ENCODE assay signal across 9 mouse cellular contexts in the genomic region with DNA sequence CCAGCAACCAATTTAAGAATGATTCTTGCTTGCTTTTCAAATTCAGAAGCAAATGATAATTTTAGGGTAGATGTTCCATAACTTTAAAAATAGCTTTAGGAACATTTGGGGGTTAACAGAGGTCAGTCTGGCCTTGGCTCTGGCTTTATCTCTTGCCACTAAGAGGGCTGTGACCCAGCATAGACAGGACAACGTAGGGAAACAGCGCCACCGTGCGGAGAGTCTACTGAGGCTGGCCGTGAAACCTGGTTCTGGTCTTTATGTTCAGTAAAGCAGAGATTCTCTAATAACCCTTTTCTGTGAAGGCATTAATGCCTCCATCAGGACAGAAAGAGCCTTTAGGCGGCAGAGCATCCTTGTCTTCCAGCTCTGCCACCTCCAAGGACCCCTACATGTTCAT. TPM values are rescaled to one million over a fixed set of nuclear protein-coding genes. Genes with fewer than 3 reads are reported as not detected.
DNase-seq lines count a peak whose midpoint lies in the region; TF ChIP-seq lines count a peak whose summit lies in the region.
"Had no signal": no experiment of that assay in that cellular context is flagged by ENCODE, and none has a peak within 500 bp of the region (broad histone marks: within the 10 kb centered on the region; RNA-seq: fewer than 3 reads in every experiment).

No protein-coding gene starts in this region.

- peaks cover 3% of the 10 kb centered on the region for H3K9me3 ChIP-seq in CH12.LX (replicated peaks; ENCODE audit: low read length)
- H3K9me3 ChIP-seq in heart, embryonic 10.5 days, result no peaks in the 10 kb centered on the region
- H3K9me3 ChIP-seq: limb, embryonic 15.5 days had no signal

- no peak for TF ChIP-seq POLR2A in CH12.LX (IDR thresholded peaks at IDR 0.05; ENCODE audit: low read depth, low read length)
- no peak for TF ChIP-seq POLR2A in lung, adult 2 months (IDR thresholded peaks at IDR 0.05; ENCODE audit: borderline replicate concordance, extremely low read depth, low read depth, low read length)

- TF ChIP-seq RAD21 in CH12.LX (IDR thresholded peaks at IDR 0.05; ENCODE audit: low read depth, low read length), result peak; percentile 98

- no peak overlapping the region for H3K4me3 ChIP-seq in CH12.LX (replicated peaks in 1 of 3; ENCODE audit: low read depth in 2 of 3, low read length in 2 of 3, poor library complexity in 1 of 3)
- H3K4me3 ChIP-seq in heart, embryonic 10.5 days, result no peak overlapping the region
- H3K4me3 ChIP-seq in lung, adult 2 months (replicated peaks; ENCODE audit: extremely low read depth, low read depth, low read length), result no peak overlapping the region
- H3K4me3 ChIP-seq: limb, embryonic 15.5 days had no signal

- in situ Hi-C loops in CH12.LX (cut with MboI; ENCODE audit: low pct_ligation_motif_present, low pct_unique_long_range_greater_than_20kb, low sequenced_read_pairs), result loop anchor here (10.0 kb wide), 2 partner anchors 52 to 222 kb away; no protein-coding TSS in a partner anchor

- H3K79me2 ChIP-seq in CH12.LX (replicated peaks; ENCODE audit: control insufficient read depth, extremely low read depth, insufficient read depth, poor library complexity, severe bottlenecking), result no peaks in the 10 kb centered on the region

- DNase-seq in CH12.LX (ENCODE audit: extremely low read depth), result peak; percentile 83
- DNase-seq in adipocyte (ENCODE audit: low spot score), result peak; percentile 81
- peak; percentile 94 for DNase-seq in embryo, embryonic 10 days (ENCODE audit: low spot score)
- DNase-seq in heart, embryonic 10.5 days (ENCODE audit: low spot score), result peak; percentile 94
- DNase-seq in layer of hippocampus, adult 11-12 months (ENCODE audit: low spot score), result peak; percentile 87
- peak; percentile 76 for DNase-seq in lung, adult 2 months
- DNase-seq in right cerebral cortex, postnatal 10 days (ENCODE audit: low spot score in 2 of 2), result peak; percentile 74 to 88
- DNase-seq in urinary bladder, postnatal 14 days (ENCODE audit: low spot score), result peak; percentile 81

- H3K4me1 ChIP-seq in CH12.LX (ENCODE audit: control insufficient read depth in 1 of 2, insufficient read depth in 2 of 2), result peaks cover 4 to 34% of the 10 kb centered on the region in 2 experiments; a peak in 3 of 4 replicates
- no peaks in the 10 kb centered on the region for H3K4me1 ChIP-seq in heart, embryonic 10.5 days
- no peaks in the 10 kb centered on the region for H3K4me1 ChIP-seq in lung, adult 2 months (ENCODE audit: control insufficient read depth, insufficient read depth, low read length)
- H3K4me1 ChIP-seq: limb, embryonic 15.5 days had no signal

- no peaks in the 10 kb centered on the region for H3K36me3 ChIP-seq in CH12.LX (replicated peaks in 1 of 2; ENCODE audit: control insufficient read depth in 1 of 2, insufficient read depth in 1 of 2, low read length in 1 of 2)
- H3K36me3 ChIP-seq in heart, embryonic 10.5 days, result no peaks in the 10 kb centered on the region
- H3K36me3 ChIP-seq: limb, embryonic 15.5 days had no signal

- no peaks in the 10 kb centered on the region for H3K27me3 ChIP-seq in CH12.LX (replicated peaks)
- H3K27me3 ChIP-seq in heart, embryonic 10.5 days (ENCODE audit: insufficient read depth, poor library complexity, severe bottlenecking), result no peaks in the 10 kb centered on the region
- H3K27me3 ChIP-seq: limb, embryonic 15.5 days had no signal

- WGBS in heart, embryonic 10.5 days, result 2% methylated on average over 6 of the region's 6 CpGs
- WGBS in lung, adult 2 months, result 5% methylated on average over 6 of the region's 6 CpGs

- H3K9ac ChIP-seq in CH12.LX (ENCODE audit: insufficient read depth, low read depth), result no peak overlapping the region
- H3K9ac ChIP-seq: limb, embryonic 15.5 days had no signal

- dilution Hi-C loops in CH12.LX (cut with MboI; ENCODE audit: extremely low pct_ligation_motif_present, extremely low pct_unique_long_range_greater_than_20kb, low sequenced_read_pairs), result no loop called here

- H3K27ac ChIP-seq in CH12.LX (ENCODE audit: insufficient read depth, low read depth), result no peak overlapping the region
- H3K27ac ChIP-seq in heart, embryonic 10.5 days, result no peak overlapping the region
- H3K27ac ChIP-seq: limb, embryonic 15.5 days had no signal

- TF ChIP-seq EP300 in CH12.LX (IDR thresholded peaks at IDR 0.05; ENCODE audit: low read length), result no peak

- peak; percentile 84 to 96 for TF ChIP-seq CTCF in CH12.LX (conservative IDR thresholded peaks at IDR 0.05 in 1 of 2, IDR thresholded peaks at IDR 0.05 in 1 of 2; ENCODE audit: low read depth in 2 of 2, low read length in 2 of 2)
- TF ChIP-seq CTCF in lung, adult 2 months (IDR thresholded peaks at IDR 0.05; ENCODE audit: insufficient read depth, low read length), result peak; percentile 89

- H3K4me2 ChIP-seq in CH12.LX (ENCODE audit: insufficient read depth, low read depth, poor library complexity, severe bottlenecking), result no peak overlapping the region; the same call in 1 of the 2 replicates
- H3K4me2 ChIP-seq: limb, embryonic 15.5 days had no signal

TF ChIP-seq in CH12.LX, 34 proteins besides CTCF, POLR2A, EP300 and RAD21:
- TF ChIP-seq NELFE (IDR thresholded peaks at IDR 0.05; ENCODE audit: low read depth, low read length) (no peak), MEF2A (IDR thresholded peaks at IDR 0.05; ENCODE audit: borderline replicate concordance, low read depth, low read length) (0 out of 2 replicates have a peak, but pooled peaks have one; percentile 15), SMC3 (IDR thresholded peaks at IDR 0.05; ENCODE audit: low read depth, low read length) (peak; percentile 98), JUND (conservative IDR thresholded peaks at IDR 0.05; ENCODE audit: low read depth, low read length) (no peak), ZC3H11A (IDR thresholded peaks at IDR 0.05; ENCODE audit: low read depth, low read length) (peak; percentile 88)

RNA-seq across cellular contexts. Expression of gene Trem2, which starts 9.3 kb away (rescaled TPM):
- total RNA-seq in CH12.LX (2012; rRNA removed) (not detected in 2 replicates), CH12.LX (2014; rRNA removed) (not detected in 2 replicates)
- not detected in 2 replicates for polyA plus RNA-seq in CH12.LX (2012; ENCODE audit: insufficient read length, low read depth)
- polyA plus RNA-seq in heart, embryonic 10.5 days (2016; fragmentation: Nextera tagmentation; extraction: Ambion mirVana), result 0.36 and 1.2 TPM in 2 replicates
- polyA plus RNA-seq in lung, adult 2 months (2012; rRNA removed), result 6.9 and 7.8 TPM in 2 replicates

RNA-seq across cellular contexts. Expression of gene B430306N03Rik, which starts 20.9 kb away (rescaled TPM):
- total RNA-seq in CH12.LX (2012; rRNA removed) (0.08 TPM in 1 of 2 replicates, not detected in the other), CH12.LX (2014; rRNA removed) (0.21 and 0.35 TPM in 2 replicates)
- 1.0 and 1.6 TPM in 2 replicates for polyA plus RNA-seq in CH12.LX (2012; ENCODE audit: insufficient read length, low read depth)
- polyA plus RNA-seq in heart, embryonic 10.5 days (2016; fragmentation: Nextera tagmentation; extraction: Ambion mirVana), result 0.13 TPM in 1 of 2 replicates, not detected in the other
- 1.0 and 1.8 TPM in 2 replicates for polyA plus RNA-seq in lung, adult 2 months (2012; rRNA removed)

RNA-seq across cellular contexts. Expression of gene Treml1, which starts 22.9 kb away (rescaled TPM):
- total RNA-seq in CH12.LX (2012; rRNA removed) (not detected in 2 replicates), CH12.LX (2014; rRNA removed) (not detected in 2 replicates)
- polyA plus RNA-seq in CH12.LX (2012; ENCODE audit: insufficient read length, low read depth), result not detected in 2 replicates
- polyA plus RNA-seq in heart, embryonic 10.5 days (2016; fragmentation: Nextera tagmentation; extraction: Ambion mirVana), result 3.7 and 6.3 TPM in 2 replicates
- 3.3 and 6.3 TPM in 2 replicates for polyA plus RNA-seq in lung, adult 2 months (2012; rRNA removed)

RNA-seq across cellular contexts. Expression of gene Treml2, which starts 37.6 kb away (rescaled TPM):
- total RNA-seq in CH12.LX (2012; rRNA removed) (1.3 and 2.4 TPM in 2 replicates), CH12.LX (2014; rRNA removed) (5.5 and 6.4 TPM in 2 replicates)
- 9.8 and 10.2 TPM in 2 replicates for polyA plus RNA-seq in CH12.LX (2012; ENCODE audit: insufficient read length, low read depth)
- polyA plus RNA-seq in heart, embryonic 10.5 days (2016; fragmentation: Nextera tagmentation; extraction: Ambion mirVana), result 0.97 and 1.3 TPM in 2 replicates
- polyA plus RNA-seq in lung, adult 2 months (2012; rRNA removed), result 3.0 and 6.0 TPM in 2 replicates
